9 mouse cellular contexts compared by ENCODE assay signal in the genomic region with DNA sequence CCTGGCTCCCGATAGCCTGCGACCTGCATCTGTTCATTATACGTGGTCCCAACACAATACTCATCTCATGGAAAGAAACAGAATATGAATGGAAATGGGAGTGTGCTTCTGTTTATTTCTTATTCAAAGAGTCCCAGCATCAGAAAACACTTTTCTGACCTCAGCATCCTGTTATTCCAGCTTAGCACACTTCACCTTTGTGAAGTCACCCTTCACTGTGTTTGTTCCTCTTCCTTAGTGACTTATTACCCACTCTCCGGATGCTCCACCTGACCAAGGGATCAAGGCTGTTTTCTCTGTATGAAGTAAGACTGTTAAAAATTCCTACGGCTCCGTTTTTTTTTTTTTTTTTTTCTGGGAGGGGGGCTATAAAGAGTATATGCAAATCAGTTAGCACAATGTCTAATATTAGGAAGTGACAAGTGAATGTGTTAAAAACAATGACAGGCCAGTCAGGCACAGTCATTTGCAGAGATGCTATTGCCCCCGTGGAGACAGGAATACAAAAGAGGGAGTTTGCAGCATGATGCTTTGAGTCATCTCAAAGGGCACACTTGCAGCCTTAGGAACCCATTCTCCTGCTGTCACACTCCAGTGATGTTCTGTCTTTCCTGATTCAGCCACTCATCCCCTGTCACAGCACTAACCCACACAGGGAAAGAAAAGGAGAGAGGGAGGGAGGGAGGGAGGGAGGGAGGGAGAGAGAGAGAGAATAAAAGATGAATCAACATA. TPM values are rescaled to one million over a fixed set of nuclear protein-coding genes. Genes with fewer than 3 reads are reported as not detected.
DNase-seq lines count a peak whose midpoint lies in the region; ATAC-seq and TF ChIP-seq lines count a peak whose summit lies in the region.
"Had no signal": no experiment of that assay in that cellular context is flagged by ENCODE, and none has a peak within 500 bp of the region (broad histone marks: within the 10 kb centered on the region; RNA-seq: fewer than 3 reads in every experiment).

No protein-coding gene starts in this region.

- H3K9me3 ChIP-seq in hindbrain, embryonic 14.5 days (ENCODE audit: control insufficient read depth, low read length), result no peaks in the 10 kb centered on the region
- H3K9me3 ChIP-seq: embryonic facial prominence, embryonic 12.5 days had no signal

- H3K27ac ChIP-seq in layer of hippocampus, adult 2 months, result peak overlapping the region; percentile 34; the same call in 1 of the 2 replicates
- H3K27ac ChIP-seq in cortical plate, adult 2 months (ENCODE audit: insufficient read depth, low read length), result peak overlapping the region; percentile 54
- H3K27ac ChIP-seq in hindbrain, embryonic 14.5 days, result no peak overlapping the region
- H3K27ac ChIP-seq: embryonic facial prominence, embryonic 12.5 days had no signal

- DNase-seq in layer of hippocampus, adult 2 months (ENCODE audit: low spot score in 2 of 2), result peak in 1 of 2 experiments; percentile 16
- DNase-seq in layer of hippocampus, adult 9-10 months (ENCODE audit: low spot score), result no peak
- no peak for DNase-seq in hindbrain, embryonic 14.5 days (ENCODE audit: low spot score)
- DNase-seq in retina, postnatal 1 day, result peak; percentile 47
- no peak for DNase-seq in adrenal gland, postnatal 4 days (ENCODE audit: low spot score in 2 of 2)
- DNase-seq in cerebellum, postnatal 25 days, result no peak

- H3K36me3 ChIP-seq in hindbrain, embryonic 14.5 days (replicated peaks; ENCODE audit: control insufficient read depth, insufficient read depth), result no peaks in the 10 kb centered on the region
- H3K36me3 ChIP-seq: embryonic facial prominence, embryonic 12.5 days had no signal

- peaks cover 9% of the 10 kb centered on the region for H3K4me1 ChIP-seq in cortical plate, adult 2 months (ENCODE audit: control insufficient read depth, insufficient read depth, low read length)
- H3K4me1 ChIP-seq in hindbrain, embryonic 14.5 days (replicated peaks; ENCODE audit: control insufficient read depth, insufficient read depth, low read length), result peaks cover 19% of the 10 kb centered on the region; the same call in 1 of the 2 replicates

- no peak overlapping the region for H3K9ac ChIP-seq in hindbrain, embryonic 14.5 days
- H3K9ac ChIP-seq: embryonic facial prominence, embryonic 12.5 days had no signal

- no peak for TF ChIP-seq POLR2A in cortical plate, adult 2 months (IDR thresholded peaks at IDR 0.05; ENCODE audit: extremely low read depth, insufficient read depth, low read length)

- no peak overlapping the region for H3K4me3 ChIP-seq in layer of hippocampus, adult 2 months
- H3K4me3 ChIP-seq in cortical plate, adult 2 months (ENCODE audit: insufficient read depth, low read length), result no peak overlapping the region
- H3K4me3 ChIP-seq in hindbrain, embryonic 14.5 days (replicated peaks; ENCODE audit: low read length), result no peak overlapping the region
- H3K4me3 ChIP-seq: embryonic facial prominence, embryonic 12.5 days had no signal

- ATAC-seq in hindbrain, embryonic 14.5 days (ENCODE audit: low FRiP score), result 0 out of 2 replicates have a peak, but pooled peaks have one; percentile 31
- ATAC-seq in CD4-positive, CD25-positive, alpha-beta regulatory T cell, adult 4 months, result no peak

- H3K27me3 ChIP-seq in hindbrain, embryonic 14.5 days (ENCODE audit: control insufficient read depth, insufficient read depth, low read length), result no peaks in the 10 kb centered on the region
- H3K27me3 ChIP-seq: embryonic facial prominence, embryonic 12.5 days had no signal

- TF ChIP-seq CTCF in layer of hippocampus, adult 2 months (conservative IDR thresholded peaks at IDR 0.05), result no peak
- TF ChIP-seq CTCF in cortical plate, adult 2 months (IDR thresholded peaks at IDR 0.05; ENCODE audit: extremely low read depth, insufficient read depth, low read length), result no peak

- no peak overlapping the region for H3K4me2 ChIP-seq in hindbrain, embryonic 14.5 days (replicated peaks)
- H3K4me2 ChIP-seq: embryonic facial prominence, embryonic 12.5 days had no signal

- WGBS in hindbrain, embryonic 14.5 days, result 25% methylated on average over 7 of the region's 7 CpGs

RNA-seq across cellular contexts. Expression of gene Dhx40, which starts 32.3 kb away (rescaled TPM):
- 10 to 100 TPM; 26.6 to 31.7 TPM for total RNA-seq in layer of hippocampus, adult 2 months (2021)
- polyA plus RNA-seq in cortical plate, adult 2 months (2012; rRNA removed), result 11.1 TPM in 2 replicates
- polyA plus RNA-seq in hindbrain, embryonic 14.5 days (2014; fragmentation: Nextera tagmentation; extraction: Ambion mirVana), result 22.3 and 24.0 TPM in 2 replicates
- 10 to 100 TPM; 23.6 to 24.4 TPM for polyA plus RNA-seq in CD4-positive, CD25-positive, alpha-beta regulatory T cell, adult 4 months (2017; shearing (Covaris generic))
- total RNA-seq in adrenal gland, postnatal 4 days (2021), result 10 to 100 TPM; 40.1 to 41.1 TPM
